Mouse (Mus musculus): ENCODE results near the gene Mr1. TPM values are rescaled to one million over a fixed set of nuclear protein-coding genes. Genes with fewer than 3 reads are reported as not detected.

The Mr1 gene
- total and polyA plus RNA-seq, 3 experiments = 4.3 to 7.6 (median 7.1) TPM

- Histone ChIP-seq H3K79me2 (replicated peaks; ENCODE audit: control insufficient read depth, extremely low read depth, insufficient read depth, poor library complexity, severe bottlenecking) (peaks cover 12% of the 10 kb centered on the region), H3K4me3 (replicated peaks in 1 of 3; ENCODE audit: low read depth in 2 of 3, low read length in 2 of 3, poor library complexity in 1 of 3) (no peak overlapping the region), H3K27ac (ENCODE audit: insufficient read depth, low read depth) (no peak overlapping the region), H3K4me1 (ENCODE audit: control insufficient read depth in 1 of 2, insufficient read depth in 2 of 2) (peaks cover 21 to 66% of the 10 kb centered on the region in 2 experiments), H3K9me3 (replicated peaks; ENCODE audit: low read length) (no peaks in the 10 kb centered on the region), H3K4me2 (ENCODE audit: insufficient read depth, low read depth, poor library complexity, severe bottlenecking) (no peak overlapping the region), H3K27me3 (replicated peaks) (no peaks in the 10 kb centered on the region), H3K9ac (ENCODE audit: insufficient read depth, low read depth) (no peak overlapping the region), H3K36me3 (replicated peaks in 1 of 2; ENCODE audit: control insufficient read depth in 1 of 2, insufficient read depth in 1 of 2, low read length in 1 of 2) (peaks cover 0 to 9% of the 10 kb centered on the region in 2 experiments)
- no peak for DNase-seq (ENCODE audit: extremely low read depth)
- in situ Hi-C loops (cut with MboI; ENCODE audit: low pct_ligation_motif_present, low pct_unique_long_range_greater_than_20kb, low sequenced_read_pairs) (no loop called here), dilution Hi-C loops (cut with MboI; ENCODE audit: extremely low pct_ligation_motif_present, extremely low pct_unique_long_range_greater_than_20kb, low sequenced_read_pairs) (no loop called here)
- TF ChIP-seq TCF12 (IDR thresholded peaks at IDR 0.05; ENCODE audit: low read depth, low read length) = no peak
- TF ChIP-seq MAZ (IDR thresholded peaks at IDR 0.05; ENCODE audit: low read depth, low read length) = no peak
- TF ChIP-seq ETS1 (conservative IDR thresholded peaks at IDR 0.05; ENCODE audit: low read depth, low read length) = no peak
- TF ChIP-seq KAT2A (IDR thresholded peaks at IDR 0.05; ENCODE audit: insufficient replicate concordance, low read length) = no peak
- TF ChIP-seq TBP (conservative IDR thresholded peaks at IDR 0.05; ENCODE audit: low read depth, low read length) = no peak
- TF ChIP-seq USF2 (conservative IDR thresholded peaks at IDR 0.05; ENCODE audit: low read depth, low read length) = no peak
- TF ChIP-seq MAX (IDR thresholded peaks at IDR 0.05; ENCODE audit: low read length) = no peak
- TF ChIP-seq MAFK (IDR thresholded peaks at IDR 0.05; ENCODE audit: insufficient replicate concordance, low read length) = no peak
- no peak for TF ChIP-seq CHD2 (IDR thresholded peaks at IDR 0.05; ENCODE audit: low read length)
- no peak for TF ChIP-seq MEF2A (IDR thresholded peaks at IDR 0.05; ENCODE audit: borderline replicate concordance, low read depth, low read length)
- no peak for TF ChIP-seq MYC (IDR thresholded peaks at IDR 0.05; ENCODE audit: low read depth, low read length)
- TF ChIP-seq JUN (IDR thresholded peaks at IDR 0.05; ENCODE audit: insufficient read depth, low read depth, low read length) = no peak
- TF ChIP-seq POLR2A (IDR thresholded peaks at IDR 0.05; ENCODE audit: low read depth, low read length) = no peak
- no peak for TF ChIP-seq RCOR1 (conservative IDR thresholded peaks at IDR 0.05; ENCODE audit: low read depth, low read length)
- TF ChIP-seq E2F4 (IDR thresholded peaks at IDR 0.05; ENCODE audit: insufficient replicate concordance, low read depth, low read length) = no peak
- TF ChIP-seq HCFC1 (IDR thresholded peaks at IDR 0.05; ENCODE audit: low read depth, low read length) = no peak
- TF ChIP-seq PAX5 (IDR thresholded peaks at IDR 0.05; ENCODE audit: low read length) = no peak
- no peak for TF ChIP-seq MXI1 (IDR thresholded peaks at IDR 0.05; ENCODE audit: low read depth, low read length)
These were observed 53.3 kb downstream of the Mr1 start for GRCm38 (mm10) chr1:155093145-155093791.
